Mouse (Mus musculus) cerebral cortex, adult 2 months (tissue): Measurements from ENCODE around the gene Slc16a13.

Experiments
- WGBS: fragments of 180-500 bp; shearing (Covaris S2); methylation state at CpG from one replicate; pipeline ENCODE4 v1.1.7; 2018; 5-methylcytosine and 5-hydroxymethylcytosine counted together

Gene Slc16a13

DNA sequence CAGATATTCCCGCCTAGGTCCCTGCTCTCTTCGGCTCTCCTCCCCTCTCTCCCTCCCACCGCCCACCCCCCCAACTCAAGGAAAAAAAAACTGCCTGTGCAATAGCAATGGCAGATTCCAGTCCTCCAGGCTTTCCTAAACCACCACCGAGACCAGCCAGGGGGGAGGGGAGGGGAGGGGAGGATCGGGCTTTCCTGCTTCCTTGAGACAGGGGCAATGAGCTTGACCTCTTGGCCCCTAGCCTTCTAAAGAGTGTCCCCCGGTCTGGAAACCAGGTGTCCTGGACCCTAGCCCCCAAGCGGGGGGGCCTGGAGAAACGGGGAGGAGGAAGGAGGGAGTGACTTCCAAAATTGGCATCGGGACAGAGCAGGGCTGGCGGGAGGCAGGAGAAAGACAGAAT, 11.7 kb upstream of the Slc16a13 start:
- WGBS = 4% methylated on average over 10 of the region's 10 CpGs

DNA sequence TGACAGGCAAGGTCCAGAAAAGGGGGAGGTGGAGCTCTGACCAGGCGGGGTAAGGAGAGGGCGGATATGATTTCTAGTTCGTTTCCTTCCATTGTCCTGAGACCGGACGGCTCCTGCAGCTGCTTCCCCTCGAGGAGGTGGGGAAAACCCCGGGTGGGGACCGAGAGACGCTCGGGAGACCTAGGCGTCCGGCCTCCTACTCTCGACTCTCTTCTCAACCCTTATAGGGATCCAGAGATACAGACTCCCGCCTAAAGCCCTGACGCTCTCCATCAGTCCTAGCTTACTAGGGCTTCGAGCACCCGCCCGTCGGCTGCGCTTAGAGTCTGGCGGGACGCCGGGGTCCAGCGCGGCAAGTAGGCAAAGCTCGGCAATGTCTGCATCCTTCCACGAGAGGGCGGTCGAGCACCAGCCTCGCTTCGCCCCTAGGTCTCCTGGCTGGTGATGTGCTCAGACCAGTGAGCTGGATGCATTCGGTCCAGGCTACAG, 9.4 kb upstream of the Slc16a13 start:
- 1% methylated on average over 32 of the region's 32 CpGs for WGBS

DNA sequence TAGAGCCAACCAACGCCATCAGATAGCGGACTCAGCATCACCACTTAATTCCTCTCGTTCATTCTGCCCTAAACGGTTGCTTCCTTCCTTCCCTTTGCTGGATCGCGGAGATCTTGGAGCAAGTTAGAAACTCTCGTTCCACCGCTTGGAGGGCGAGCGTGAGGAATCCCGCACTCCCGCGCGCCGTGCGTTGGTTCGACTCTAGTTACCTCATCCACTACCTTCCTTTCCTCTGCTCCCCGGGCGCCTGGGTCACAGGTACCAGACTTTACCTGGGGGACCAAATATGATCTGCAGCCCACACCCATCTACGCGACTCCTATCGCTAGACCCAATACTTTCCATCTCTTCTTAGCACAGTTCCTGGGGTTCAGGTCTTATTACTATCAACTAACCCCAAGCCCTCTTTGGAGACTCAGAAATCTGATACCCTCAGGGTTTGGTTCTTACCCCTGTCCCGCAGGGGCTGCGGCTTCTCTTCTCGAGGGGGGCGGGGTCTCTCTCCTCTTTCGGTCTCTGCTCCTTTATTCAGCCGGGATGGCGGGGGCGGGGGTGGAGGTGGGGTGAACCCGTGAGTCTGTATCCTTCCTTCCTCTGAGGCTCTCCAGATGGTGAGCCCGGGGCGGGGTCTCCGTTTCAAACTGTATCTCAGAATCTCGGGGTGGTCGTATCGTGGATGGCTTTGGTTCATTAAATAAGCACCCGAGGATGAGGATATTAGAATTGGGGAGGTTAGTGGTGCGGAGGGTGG, 8.6 kb upstream of the Slc16a13 start, which contains the start of gene Bcl6b:
Gene Bcl6b, minus strand, starts transcription at position 539 of the 751 bp plus-strand sequence.
- 3% methylated on average over 39 of the region's 39 CpGs for WGBS

DNA sequence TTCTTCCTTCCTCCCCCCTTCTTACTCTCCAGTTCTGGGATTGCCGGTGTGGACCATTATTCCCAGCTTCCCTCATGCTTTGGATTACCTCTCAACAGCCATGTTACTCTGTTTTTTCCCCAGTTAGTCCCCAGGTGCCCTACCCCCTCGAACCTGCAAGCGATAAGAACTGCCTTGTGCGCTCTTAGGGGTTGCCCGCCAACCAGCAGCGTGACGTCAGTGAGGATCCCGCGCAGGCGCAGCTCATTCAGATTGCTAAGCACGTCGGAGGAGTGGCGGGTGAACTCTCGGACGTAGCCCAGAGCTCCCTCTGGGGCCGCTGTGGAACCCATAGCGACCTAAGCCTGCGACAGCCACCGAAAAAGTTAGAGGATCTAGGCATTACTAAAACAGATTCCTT, 8.0 kb upstream of the Slc16a13 start:
- under 1% methylated on average over 19 of the region's 19 CpGs for WGBS

DNA sequence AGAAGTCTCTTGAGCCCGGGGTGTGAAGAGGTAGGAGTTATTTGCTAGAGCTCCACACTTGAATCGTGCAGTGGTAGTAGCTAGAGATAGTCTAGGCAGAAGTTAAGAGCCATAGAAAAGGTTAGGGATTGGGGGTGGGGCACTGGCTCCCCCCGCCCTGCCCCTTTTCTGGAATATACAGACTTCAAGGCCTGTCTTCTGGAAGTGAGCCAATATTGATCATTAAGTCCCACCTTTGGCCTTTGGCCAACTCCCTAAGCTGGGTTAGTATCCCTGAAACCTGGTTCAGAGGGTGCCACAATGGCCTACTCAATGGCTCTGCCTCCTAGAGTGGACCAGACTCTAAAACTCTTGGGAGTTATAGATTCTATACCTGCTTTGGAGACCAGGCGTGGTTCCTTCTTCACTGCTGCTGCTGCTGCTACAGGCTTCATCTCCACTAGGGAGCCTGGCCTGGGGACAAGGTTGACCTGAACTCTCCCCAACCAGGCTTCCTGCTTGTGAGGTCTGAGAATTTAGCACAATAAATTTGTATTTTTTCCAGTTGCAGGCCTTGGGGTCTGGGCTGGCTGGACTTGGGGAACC, 6.9 kb upstream of the Slc16a13 start:
- WGBS = 57% methylated on average over 4 of the region's 4 CpGs

DNA sequence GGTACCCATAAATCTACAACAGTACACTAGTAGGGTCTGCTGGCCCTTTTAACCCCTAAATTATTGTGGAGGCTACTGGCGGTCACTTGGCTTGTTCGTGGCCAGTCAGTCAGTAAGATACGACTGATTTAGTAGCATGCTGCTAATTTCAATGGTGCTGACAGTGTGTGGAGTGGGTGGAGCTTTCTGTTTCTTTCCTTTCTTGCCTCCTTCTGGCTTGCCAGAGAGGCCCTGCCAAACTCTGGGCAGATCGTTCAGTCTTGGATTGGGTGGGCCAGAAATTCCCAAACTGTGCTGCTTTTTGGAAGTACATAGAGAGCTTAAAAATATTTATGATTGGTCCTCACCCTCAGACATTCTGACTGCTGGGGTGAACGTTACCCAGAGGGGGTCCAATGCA, 6.3 kb upstream of the Slc16a13 start:
- 21% methylated on average over 5 of the region's 5 CpGs for WGBS

DNA sequence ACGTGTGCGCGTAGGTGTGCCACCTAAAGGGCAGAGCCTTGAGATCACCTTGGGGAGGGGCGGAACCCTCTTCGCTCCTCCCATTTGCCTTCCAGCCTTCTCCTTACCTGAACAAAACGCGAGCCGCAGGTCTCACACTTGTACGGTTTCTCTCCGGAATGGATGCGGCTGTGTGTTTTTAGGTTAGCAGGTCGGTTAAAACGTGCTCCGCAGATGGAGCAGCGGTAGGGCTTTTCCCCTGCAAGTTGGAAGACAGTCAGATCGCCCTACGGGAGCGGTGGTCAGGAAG, 5.7 kb upstream of the Slc16a13 start:
- WGBS = 15% methylated on average over 18 of the region's 18 CpGs

DNA sequence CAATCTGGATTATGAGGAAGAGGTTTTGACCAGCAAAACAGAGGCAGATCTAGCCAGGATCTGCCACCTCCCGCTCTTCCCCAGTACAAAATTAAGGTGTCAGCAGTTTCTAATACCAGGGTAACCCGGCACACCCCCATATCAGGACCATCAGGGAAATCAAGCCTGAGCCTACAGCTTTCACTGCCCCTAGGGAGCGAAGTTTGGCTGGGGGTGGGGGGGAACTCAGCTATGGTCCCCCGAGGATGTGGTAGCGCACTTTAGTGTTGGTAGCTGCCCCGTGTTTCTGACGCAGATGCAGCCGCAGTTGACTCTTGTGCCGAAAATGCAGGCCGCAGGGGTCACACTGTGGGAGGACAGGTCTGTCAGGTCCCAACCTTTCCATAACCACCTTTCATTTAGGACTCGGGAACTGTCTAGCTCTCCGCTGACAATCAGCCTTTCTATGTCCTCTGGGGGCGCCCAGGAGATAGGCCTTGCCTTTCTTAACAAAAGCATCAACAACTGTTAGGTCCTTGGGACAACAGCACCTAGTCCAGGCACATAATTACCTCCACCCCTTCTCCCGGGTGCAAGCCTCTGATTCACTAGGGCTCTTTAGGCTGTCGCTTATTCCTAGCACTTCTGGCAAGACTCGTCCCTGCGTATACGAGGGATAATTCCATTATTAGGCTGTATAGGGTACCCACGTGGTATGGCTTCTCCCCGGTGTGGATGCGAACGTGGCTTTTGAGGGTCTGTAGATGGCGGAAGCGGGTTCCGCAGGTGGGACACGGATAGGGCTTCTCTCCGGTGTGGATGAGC, 5.1 kb upstream of the Slc16a13 start:
- 38% methylated on average over 27 of the region's 27 CpGs for WGBS

DNA sequence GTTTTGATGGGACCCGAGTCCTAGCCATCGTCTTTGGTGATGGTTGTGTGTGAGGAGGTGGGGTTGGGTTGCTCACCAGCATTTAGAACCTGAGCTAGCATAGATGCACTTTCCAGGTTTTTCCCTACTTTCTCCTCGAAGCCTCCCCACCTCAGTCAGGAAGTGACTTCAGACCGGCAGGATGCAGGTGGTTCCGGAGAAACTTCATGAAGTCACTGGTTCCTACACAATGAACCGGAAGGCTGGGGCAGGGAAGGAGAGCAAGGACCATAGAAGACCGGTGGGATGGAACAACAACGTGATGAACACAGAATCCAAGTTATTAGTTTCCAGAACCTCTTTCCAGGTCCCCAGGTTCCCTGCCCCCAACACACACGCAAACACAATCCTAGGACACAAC, 2.9 kb upstream of the Slc16a13 start:
- WGBS = 82% methylated on average over 9 of the region's 9 CpGs

DNA sequence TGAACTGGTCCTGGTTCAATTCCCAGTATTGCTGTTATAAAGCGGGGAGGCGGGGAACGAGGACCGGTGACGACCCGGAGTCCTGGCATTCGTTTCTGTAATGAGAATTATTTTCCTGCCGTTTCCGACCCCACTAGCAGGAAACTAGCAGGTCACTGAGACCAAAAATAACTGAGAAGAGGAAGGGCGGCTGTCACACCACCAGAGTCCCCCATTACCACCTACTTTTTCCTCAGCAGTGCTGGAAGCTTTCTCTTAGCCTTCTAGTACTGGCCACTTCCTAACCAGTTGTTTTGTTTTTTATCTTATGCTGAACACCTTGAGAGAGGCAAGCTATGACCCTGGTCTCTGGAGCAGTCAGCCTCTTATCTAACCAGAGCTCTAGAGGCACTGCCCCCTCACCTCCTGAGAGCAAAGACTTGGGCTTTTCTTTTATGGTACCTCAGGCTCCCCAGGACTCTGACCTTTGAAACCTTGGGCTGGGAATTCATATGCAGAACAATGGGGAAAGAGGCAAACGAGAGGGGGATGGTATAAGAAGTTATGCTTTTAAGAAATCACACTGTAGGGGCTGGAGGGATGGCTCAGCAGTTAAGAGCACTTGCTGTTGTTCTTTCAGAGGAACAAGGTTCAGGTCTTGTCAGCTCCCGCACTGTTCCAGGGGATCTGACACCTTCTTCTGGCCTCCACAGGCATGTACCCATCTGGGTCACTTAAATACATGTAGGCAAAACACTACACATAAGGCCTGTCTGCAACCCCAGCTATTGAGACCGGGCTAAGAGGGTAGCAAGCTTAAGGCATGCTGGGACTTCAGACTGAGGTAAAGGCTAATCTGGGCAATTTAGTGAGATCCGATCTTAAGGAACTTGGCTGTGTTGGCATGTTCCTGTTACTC, 988 bp upstream of the Slc16a13 start:
- WGBS = 16% methylated on average over 14 of the region's 14 CpGs

DNA sequence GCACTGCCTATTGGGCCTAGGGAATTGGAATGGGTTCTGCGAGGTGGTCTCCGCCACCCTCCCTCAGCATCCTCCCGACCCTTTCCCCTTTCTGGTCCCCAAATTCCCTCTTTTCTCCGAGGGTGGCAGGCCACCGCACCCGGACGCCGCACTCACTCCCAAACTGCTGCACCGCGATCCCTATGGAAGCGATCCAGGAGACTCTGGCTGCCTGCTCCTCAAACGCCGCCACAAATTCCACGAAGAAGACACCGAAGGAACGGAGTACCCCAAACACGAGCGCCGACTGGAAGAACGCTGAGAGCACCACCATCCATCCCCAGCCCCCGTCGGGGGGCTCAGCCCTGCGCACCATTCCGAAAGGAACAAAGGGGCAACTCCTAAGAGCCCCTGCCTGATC, 541 bp downstream of the Slc16a13 start:
- WGBS = 2% methylated on average over 24 of the region's 24 CpGs

DNA sequence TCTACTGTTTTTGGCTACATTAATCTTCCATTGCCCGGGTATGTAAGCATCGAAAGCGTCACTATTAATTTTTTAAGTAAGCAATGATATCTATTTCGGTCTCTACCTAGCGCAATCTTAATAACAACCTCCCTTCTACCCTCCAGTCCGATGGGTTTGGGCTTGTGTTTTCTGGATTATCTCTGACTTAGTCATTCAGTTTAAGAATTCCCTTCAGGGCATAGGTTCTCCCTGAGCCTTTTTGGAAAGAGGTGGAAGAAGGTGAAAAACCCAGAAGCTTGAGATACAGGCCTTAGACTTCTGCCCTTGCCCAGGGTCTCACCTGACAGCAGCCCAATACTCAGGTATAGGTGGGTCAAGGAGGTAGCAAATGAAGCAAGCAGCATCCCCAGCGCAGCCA, 991 bp downstream of the Slc16a13 start:
- WGBS = 58% methylated on average over 7 of the region's 7 CpGs

DNA sequence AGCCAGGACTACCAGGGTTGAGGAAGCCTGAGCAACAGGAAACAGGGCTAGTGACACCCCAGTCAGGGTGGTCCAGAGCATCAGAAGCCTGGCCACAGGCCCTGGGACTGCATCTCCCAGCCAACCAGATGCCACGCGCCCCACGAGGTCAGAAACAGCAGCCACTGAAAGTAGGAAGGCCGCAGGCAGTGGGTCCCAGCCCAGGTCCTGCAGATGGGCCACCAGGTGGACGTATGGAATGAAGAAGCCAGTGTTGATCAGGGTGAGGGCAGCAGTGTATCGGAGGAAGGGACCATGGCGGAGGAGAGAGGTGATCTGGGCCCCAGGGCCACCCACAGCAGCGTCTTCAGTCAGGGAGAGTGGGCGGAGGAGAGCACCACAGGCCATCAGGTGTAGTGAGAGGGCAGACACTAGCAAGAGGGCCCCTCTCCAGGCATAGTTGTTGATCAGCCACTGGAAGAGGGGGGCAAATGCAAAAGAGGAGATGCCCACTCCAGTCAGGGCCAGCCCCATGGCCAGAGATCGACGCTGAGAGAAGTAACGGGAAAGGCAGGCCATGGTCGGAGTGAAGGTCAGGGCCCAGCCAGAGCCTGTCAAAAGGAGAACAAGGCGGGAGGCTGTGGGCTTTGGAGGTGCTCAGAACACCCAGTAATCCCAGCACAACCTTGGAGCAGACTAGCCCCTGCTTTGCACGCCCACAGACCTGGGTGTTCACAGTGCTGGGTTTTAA, 2.0 kb downstream of the Slc16a13 start:
- 91% methylated on average over 15 of the region's 15 CpGs for WGBS

DNA sequence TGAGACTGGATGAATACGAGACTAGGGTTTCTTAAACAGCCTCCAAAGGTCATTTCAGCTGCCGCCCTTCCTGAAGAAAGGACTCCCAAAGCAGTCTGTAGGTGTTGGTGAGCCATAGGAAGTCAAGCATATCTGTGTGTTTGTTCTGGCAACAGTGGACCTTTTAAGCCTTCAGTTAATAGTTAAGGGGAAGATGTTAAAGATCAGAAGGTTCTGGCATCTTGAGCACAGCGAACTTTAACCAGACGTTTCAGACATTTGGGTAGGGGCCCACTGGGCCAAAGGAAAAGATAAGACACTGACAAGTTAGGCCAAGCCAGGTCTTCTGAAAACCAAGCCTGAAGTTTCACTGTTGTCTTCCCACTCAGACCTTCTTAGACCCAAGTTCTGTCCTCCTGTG, 2.8 kb downstream of the Slc16a13 start:
- WGBS = 87% methylated on average over 4 of the region's 4 CpGs

DNA sequence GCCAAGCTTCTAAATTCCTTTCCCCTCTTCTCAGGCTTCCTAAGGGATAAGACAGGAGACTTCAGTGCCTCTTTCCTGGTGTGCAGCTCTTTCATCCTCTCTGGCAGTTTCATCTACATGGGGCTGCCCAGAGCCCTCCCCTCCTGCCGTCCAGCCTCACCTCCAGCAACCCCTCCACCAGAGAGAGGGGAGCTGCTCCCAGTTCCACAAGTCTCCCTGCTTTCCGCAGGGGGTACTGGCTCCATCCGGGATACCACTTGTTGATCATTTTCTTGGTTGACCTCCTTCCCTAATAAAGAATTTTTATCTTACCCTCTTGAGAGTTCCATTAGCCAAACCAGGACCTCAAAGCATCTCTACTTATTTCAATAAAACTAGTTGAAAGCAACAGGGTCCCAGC, 4.8 kb downstream of the Slc16a13 start:
- 68% methylated on average over 3 of the region's 3 CpGs for WGBS

DNA sequence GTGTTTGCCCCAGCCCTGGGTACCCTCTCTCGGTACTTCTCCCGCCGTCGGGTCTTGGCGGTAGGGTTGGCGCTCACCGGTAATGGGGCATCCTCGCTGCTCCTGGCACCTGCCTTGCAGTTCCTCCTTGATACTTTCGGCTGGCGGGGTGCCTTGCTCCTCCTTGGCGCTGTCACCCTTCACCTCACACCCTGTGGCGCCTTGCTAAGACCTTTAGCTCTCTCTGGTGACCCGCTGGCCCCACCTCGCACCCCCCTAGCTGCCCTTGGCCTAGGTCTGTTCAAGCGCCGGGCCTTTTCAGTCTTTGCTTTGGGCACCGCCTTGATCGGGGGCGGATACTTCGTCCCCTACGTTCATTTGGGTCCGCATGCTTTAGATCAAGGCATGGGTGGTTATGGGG, 5.6 kb downstream of the Slc16a13 start:
- WGBS = 36% methylated on average over 22 of the region's 22 CpGs

DNA sequence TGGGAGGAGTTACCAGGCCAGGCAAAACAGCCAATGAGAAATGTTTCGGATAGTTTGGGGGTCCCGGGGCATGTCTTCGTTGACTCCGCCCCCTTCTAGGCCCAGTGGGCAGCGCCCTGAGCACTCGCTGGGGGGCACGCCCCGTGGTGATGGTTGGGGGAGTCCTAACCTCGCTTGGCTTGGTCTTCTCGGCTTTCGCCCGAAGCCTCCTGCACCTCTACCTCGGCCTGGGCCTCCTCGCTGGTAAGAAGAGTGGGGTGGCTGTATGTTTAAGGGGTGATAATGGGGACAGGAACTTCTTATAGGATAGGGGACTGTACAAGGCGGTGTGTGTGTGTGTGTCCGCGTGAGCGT, 6.0 kb downstream of the Slc16a13 start:
- WGBS = 28% methylated on average over 18 of the region's 18 CpGs

DNA sequence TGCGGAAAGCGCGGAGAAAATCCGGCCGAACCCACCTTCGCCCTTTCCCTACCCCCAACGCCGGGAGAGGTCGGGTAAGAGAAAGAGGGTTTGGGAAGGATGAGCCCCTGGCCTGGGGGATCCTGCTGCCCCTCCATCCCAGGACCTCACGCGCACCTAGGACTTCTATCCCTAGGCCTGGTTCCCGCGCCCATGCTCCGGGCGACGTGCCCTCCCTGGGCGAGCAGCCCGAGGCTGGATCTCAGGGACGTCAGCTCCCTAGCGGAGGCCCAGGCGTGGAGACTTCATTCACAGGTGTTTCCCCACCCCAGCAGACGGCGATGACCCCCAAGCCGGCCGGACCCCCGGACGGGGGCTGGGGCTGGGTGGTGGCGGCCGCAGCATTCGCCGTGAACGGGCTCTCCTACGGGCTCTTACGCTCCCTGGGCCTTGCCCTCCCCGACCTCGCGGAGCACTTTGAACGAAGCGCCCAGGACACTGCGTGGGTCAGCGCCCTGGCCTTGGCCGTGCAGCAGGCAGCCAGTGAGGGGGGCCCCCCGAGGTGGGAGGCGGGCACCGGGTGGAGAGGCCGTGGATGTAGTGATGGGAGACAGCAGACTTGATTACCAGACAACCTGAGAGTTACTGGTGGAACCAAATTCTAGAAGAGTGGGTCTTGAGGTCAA, 6.5 kb downstream of the Slc16a13 start:
- 1% methylated on average over 46 of the region's 46 CpGs for WGBS

DNA sequence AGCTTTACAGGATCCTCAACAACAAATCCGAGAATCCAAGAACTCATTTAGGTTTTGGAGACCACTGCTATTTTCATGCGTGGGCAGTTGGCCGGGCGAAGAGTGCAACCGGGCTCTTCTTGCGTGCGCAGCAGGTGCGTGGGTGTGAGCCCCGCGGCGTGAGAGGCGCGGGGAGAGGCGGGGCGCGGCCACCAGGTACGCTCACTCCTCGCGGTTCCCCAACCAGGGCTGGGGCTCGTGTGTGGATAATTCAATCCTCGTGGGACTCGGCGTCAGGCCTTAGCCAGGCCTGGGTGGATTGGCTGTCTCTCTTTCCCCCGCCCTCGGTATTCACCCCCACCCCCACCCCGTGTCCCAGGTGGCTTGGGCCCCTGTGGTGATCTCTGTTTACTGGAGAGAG, 7.1 kb downstream of the Slc16a13 start:
- 4% methylated on average over 26 of the region's 26 CpGs for WGBS

DNA sequence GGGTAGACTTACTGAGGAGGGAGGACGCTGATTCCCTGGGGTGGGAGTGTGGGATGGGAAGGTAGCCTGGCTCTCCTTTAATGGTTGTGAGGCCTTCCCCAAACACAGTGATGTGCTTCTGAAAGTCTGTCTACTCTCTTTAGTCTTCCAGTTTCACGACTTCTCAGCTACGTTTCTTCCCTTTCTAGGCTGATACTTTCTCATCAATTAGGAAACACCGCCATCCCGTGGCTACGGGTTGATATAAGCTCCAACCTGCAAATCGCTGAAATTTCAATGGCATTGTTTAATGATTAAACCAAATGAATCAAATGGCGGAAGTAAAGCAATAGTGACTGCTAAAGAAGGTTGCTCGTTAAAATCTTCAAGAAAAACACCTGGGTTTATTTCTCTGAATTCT, 8.0 kb downstream of the Slc16a13 start:
- WGBS = 5% methylated on average over 9 of the region's 9 CpGs

DNA sequence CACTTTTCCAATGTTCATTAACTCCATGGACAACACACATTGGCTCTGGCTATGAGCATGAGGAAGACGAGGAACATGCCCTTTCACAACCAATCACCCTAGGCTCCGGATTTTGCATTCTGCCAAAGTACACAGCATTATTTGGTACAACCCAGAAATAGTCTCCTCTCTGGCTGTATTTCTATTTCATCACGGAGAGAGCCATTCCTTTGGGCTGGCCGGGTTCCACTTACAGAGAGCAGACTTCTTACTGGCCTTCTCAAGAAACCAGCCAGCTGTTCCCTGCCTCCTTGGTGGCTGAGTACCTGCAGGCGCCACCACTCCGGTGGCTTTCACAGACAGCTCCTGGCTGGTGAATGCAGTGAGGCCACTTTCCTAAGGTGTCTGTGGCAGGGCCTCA, 8.4 kb downstream of the Slc16a13 start, which contains the start of gene Slc16a11:
Gene Slc16a11, plus strand, starts transcription at position 330 of the 400 bp plus-strand sequence.
- 51% methylated on average over 6 of the region's 6 CpGs for WGBS
